Mouse (Mus musculus) ES-E14 (cell line): Measurements from ENCODE around the gene Klhl10. TPM values are rescaled to one million over a fixed set of nuclear protein-coding genes. Genes with fewer than 3 reads are reported as not detected.
A peak's percentile ranks its signal among the peaks of the same experiment; 100 is the strongest.

Source experiments
- DNase-seq: peaks from one replicate; pipeline ENCODE4 v3.0.0-alpha.2; 2013; ENCODE audit warnings: low read depth, low spot score
- H3K27ac ChIP-seq: 2 replicates; pipeline ENCODE4 v1.5.1; 2012; ENCODE audit warnings: low read depth, mild to moderate bottlenecking, low read length, moderate library complexity, mixed read lengths; ENCODE audit not compliant: poor library complexity, insufficient read depth, severe bottlenecking
- H3K36me3 ChIP-seq: 2 replicates; pipeline ENCODE4 v1.6.1; 2012; ENCODE audit warnings: mild to moderate bottlenecking, low read length, moderate library complexity, mixed read lengths; ENCODE audit not compliant: control insufficient read depth, poor library complexity, insufficient read depth, severe bottlenecking
- H3K4me1 ChIP-seq, 2 experiments: fragments of 150-350 bp in 1 of 2; sonication (generic) in 1 of 2; 2 replicates each; pipeline ENCODE4 v1.6.1; 2012; ENCODE audit warnings: low read length in 2 of 2, mild to moderate bottlenecking in 1 of 2, mixed read lengths in 1 of 2; ENCODE audit not compliant: control insufficient read depth in 2 of 2, insufficient read depth in 2 of 2, poor library complexity in 1 of 2
- H3K4me3 ChIP-seq, 2 experiments: fragments of 150-350 bp in 1 of 2; sonication (generic) in 1 of 2; 2 replicates each; pipeline ENCODE4 v1.5.1; 2012; ENCODE audit warnings: low read length in 2 of 2, low read depth in 1 of 2, mild to moderate bottlenecking in 1 of 2, mixed read lengths in 1 of 2; ENCODE audit not compliant: insufficient read depth in 1 of 2, poor library complexity in 1 of 2, severe bottlenecking in 1 of 2
- H3K9ac ChIP-seq: 2 replicates; pipeline ENCODE4 v1.6.1; 2012; ENCODE audit warnings: low read depth, mild to moderate bottlenecking, low read length, mixed read lengths; ENCODE audit not compliant: poor library complexity, insufficient read depth, severe bottlenecking
- H3K9me3 ChIP-seq: fragments of 150-350 bp; sonication (generic); 2 replicates; pipeline ENCODE4 v1.6.1; 2012; ENCODE audit warnings: low read depth, mild to moderate bottlenecking, low read length; ENCODE audit not compliant: control insufficient read depth, insufficient read depth
- CHD2 ChIP-seq: IDR thresholded peaks from 2 replicates; pipeline ENCODE4 v1.6.1; 2014; ENCODE audit warnings: mild to moderate bottlenecking, low read depth, low read length, inconsistent platforms
- HCFC1 ChIP-seq: IDR thresholded peaks from 2 replicates; pipeline ENCODE4 v1.6.1; 2012; ENCODE audit warnings: low read length, inconsistent platforms, borderline replicate concordance; ENCODE audit not compliant: insufficient read depth
- MAFK ChIP-seq: IDR thresholded peaks from 2 replicates; pipeline ENCODE4 v1.6.1; 2014; ENCODE audit warnings: mild to moderate bottlenecking, low read depth, low read length, inconsistent platforms; ENCODE audit not compliant: insufficient read depth
- ZC3H11A ChIP-seq: IDR thresholded peaks from 2 replicates; pipeline ENCODE4 v1.6.1; 2012; ENCODE audit warnings: low read depth, mild to moderate bottlenecking, inconsistent platforms, low read length, borderline replicate concordance
- ZNF384 ChIP-seq: IDR thresholded peaks from 2 replicates; pipeline ENCODE4 v1.6.1; 2012; ENCODE audit warnings: low read depth, low read length, inconsistent platforms
- in situ Hi-C, 2 experiments: fragments of 600-800 bp; cut with MboI; formaldehyde crosslinking; loops; one replicate each; pipeline ENCODE4 v1.15.1; 2025; ENCODE audit warnings: low sequenced_read_pairs in 2 of 2, inconsistent platforms in 1 of 2; ENCODE audit not compliant: unreplicated experiment in 2 of 2
- total RNA-seq: library from RNA; depleted of rRNA; stranded (reverse); fragments of 300-350 nt; gene quantifications from 2 replicates; pipeline ENCODE4 v1.2.3, GENCODE M21; 2012

The Klhl10 gene
- total RNA-seq, 1 experiment, result 1.7 TPM

- in situ Hi-C loops, result no loop called here
- no peak overlapping the region for H3K4me3 ChIP-seq
- no peak overlapping the region for H3K9ac ChIP-seq
- H3K36me3 ChIP-seq, result peaks cover 68% of the 10 kb centered on the region
- no peaks in the 10 kb centered on the region for H3K9me3 ChIP-seq
- H3K27ac ChIP-seq, result no peak overlapping the region
- no peak for TF ChIP-seq ZNF384
- TF ChIP-seq HCFC1, result no peak
- H3K4me1 ChIP-seq, result no peaks in the 10 kb centered on the region
- no peak for DNase-seq
Observed at GRCm38 (mm10) chr11:100484461-100484860, 42.7 kb downstream of the Klhl10 start.

- peaks cover 64% of the 10 kb centered on the region for H3K36me3 ChIP-seq
- H3K9ac ChIP-seq, result no peak overlapping the region
- in situ Hi-C loops, result no loop called here
- TF ChIP-seq ZNF384, result no peak
- no peak for TF ChIP-seq CHD2
- TF ChIP-seq ZC3H11A, result no peak
- no peak for TF ChIP-seq HCFC1
- TF ChIP-seq MAFK, result no peak
- H3K9me3 ChIP-seq, result no peaks in the 10 kb centered on the region
- no peak overlapping the region for H3K4me3 ChIP-seq
- no peak overlapping the region for H3K27ac ChIP-seq
- no peak for DNase-seq
- H3K4me1 ChIP-seq, result no peaks in the 10 kb centered on the region
Observed at GRCm38 (mm10) chr11:100485801-100486538, 44.3 kb downstream of the Klhl10 start.

- TF ChIP-seq CHD2, result no peak
- in situ Hi-C loops, result no loop called here
- H3K9ac ChIP-seq, result 0 out of 2 replicates have a peak overlapping the region, but pooled peaks have one; percentile 6
- DNase-seq, result no peak
- no peaks in the 10 kb centered on the region for H3K9me3 ChIP-seq
- no peak overlapping the region for H3K27ac ChIP-seq
- peaks cover 66% of the 10 kb centered on the region for H3K36me3 ChIP-seq
- no peak overlapping the region for H3K4me3 ChIP-seq
- no peaks in the 10 kb centered on the region; a peak in 1 of 4 replicates for H3K4me1 ChIP-seq
Observed at GRCm38 (mm10) chr11:100490951-100491350, 49.2 kb downstream of the Klhl10 start.

- no peak for DNase-seq
- H3K9ac ChIP-seq, result peak overlapping the region; percentile 65
- in situ Hi-C loops, result no loop called here
- H3K36me3 ChIP-seq, result peaks cover 79% of the 10 kb centered on the region
- TF ChIP-seq ZC3H11A (no peak), MAFK (no peak), HCFC1 (no peak), ZNF384 (no peak), CHD2 (no peak)
- H3K4me3 ChIP-seq, result peak overlapping the region; percentile 50 to 52; a peak in 3 of 4 replicates
- no peaks in the 10 kb centered on the region; a peak in 1 of 4 replicates for H3K4me1 ChIP-seq
- H3K27ac ChIP-seq, result peak overlapping the region; percentile 79
- H3K9me3 ChIP-seq, result no peaks in the 10 kb centered on the region
Observed at GRCm38 (mm10) chr11:100493771-100494170, 52.1 kb downstream of the Klhl10 start.

GRCm38 (mm10) chr11:100500241-100500640, 58.5 kb downstream of the Klhl10 start:
- no peak for DNase-seq
- Histone ChIP-seq H3K4me3 (no peak overlapping the region), H3K9me3 (no peaks in the 10 kb centered on the region), H3K27ac (no peak overlapping the region), H3K36me3 (peaks cover 81% of the 10 kb centered on the region), H3K9ac (no peak overlapping the region), H3K4me1 (peaks cover 0 to 18% of the 10 kb centered on the region in 2 experiments; a peak in 1 of 4 replicates)
- TF ChIP-seq ZC3H11A (no peak), ZNF384 (no peak), CHD2 (no peak), MAFK (no peak), HCFC1 (no peak)
- in situ Hi-C loops, result no loop called here
